Mouse (Mus musculus) heart, embryonic 11.5 days (tissue): ENCODE results near the gene Sycp2. TPM values are rescaled to one million over a fixed set of nuclear protein-coding genes. Genes with fewer than 3 reads are reported as not detected.

Experiments used
- ATAC-seq: fragments of 200-750 bp; cut with Nextera tagmentation; replicated peaks from 2 replicates; pipeline ENCODE4 v1.8.0; 2017; ENCODE audit warnings: moderate library complexity; ENCODE audit not compliant: insufficient number of reproducible peaks, low FRiP score, low TSS enrichment
- H3K27ac ChIP-seq: fragments of 300-500 bp; sonication (generic); 2 replicates; pipeline ENCODE4 v1.5.1; 2014; ENCODE audit warnings: mild to moderate bottlenecking, low read depth, low read length
- H3K27me3 ChIP-seq: fragments of 300-500 bp; sonication (generic); 2 replicates; pipeline ENCODE4 v1.6.1; 2014; ENCODE audit warnings: mild to moderate bottlenecking, low read length, mixed read lengths; ENCODE audit not compliant: control insufficient read depth, insufficient read depth
- H3K36me3 ChIP-seq: fragments of 300-500 bp; sonication (generic); 2 replicates; pipeline ENCODE4 v1.6.1; 2014; ENCODE audit warnings: mild to moderate bottlenecking, low read length, moderate library complexity, mixed read lengths; ENCODE audit not compliant: control insufficient read depth, insufficient read depth
- H3K4me1 ChIP-seq: fragments of 300-500 bp; sonication (generic); 2 replicates; pipeline ENCODE4 v1.6.1; 2014; ENCODE audit warnings: low read length; ENCODE audit not compliant: control insufficient read depth, insufficient read depth
- H3K4me2 ChIP-seq: fragments of 300-500 bp; sonication (generic); 2 replicates; pipeline ENCODE4 v1.6.1; 2014; ENCODE audit warnings: mild to moderate bottlenecking, moderate library complexity
- H3K4me3 ChIP-seq: fragments of 300-500 bp; sonication (generic); 2 replicates; pipeline ENCODE4 v1.5.1; 2014; ENCODE audit warnings: low read depth, low read length
- H3K9ac ChIP-seq: fragments of 300-500 bp; sonication (generic); 2 replicates; pipeline ENCODE4 v1.6.1; 2014; ENCODE audit warnings: mild to moderate bottlenecking, low read depth, low read length, moderate library complexity
- H3K9me3 ChIP-seq: fragments of 300-500 bp; sonication (generic); replicated peaks from 2 replicates; pipeline ENCODE4 v1.6.1; 2016; ENCODE audit warnings: low read length; ENCODE audit not compliant: control insufficient read depth
- WGBS: fragments of 180-500 bp; shearing (Covaris S2); extraction: QIAGEN DNeasy Blood & Tissue Kit; methylation state at CpG from one replicate; pipeline ENCODE4 v1.1.7; 2014; ENCODE audit not compliant: insufficient replicate concordance; 5-methylcytosine and 5-hydroxymethylcytosine counted together
- polyA plus RNA-seq: library from polyadenylated mRNA; unstranded; fragments of >200 nt; fragmentation: Nextera tagmentation; extraction: Ambion mirVana; gene quantifications from 2 replicates; pipeline ENCODE4 v1.2.1, GENCODE M21; 2014

Sycp2 gene
- polyA plus RNA-seq, 1 experiment from 2014 or later = 0.16 TPM

- no peak overlapping the region for H3K9ac ChIP-seq
- H3K4me2 ChIP-seq = no peak overlapping the region
- H3K4me1 ChIP-seq = peaks cover 3% of the 10 kb centered on the region; the same call in 1 of the 2 replicates
- no peak overlapping the region for H3K4me3 ChIP-seq
- ATAC-seq = no peak
- H3K9me3 ChIP-seq = no peaks in the 10 kb centered on the region
- WGBS = 54% methylated on average over 1 of the region's 1 CpGs
- H3K27me3 ChIP-seq = no peaks in the 10 kb centered on the region; the same call in 1 of the 2 replicates
- no peaks in the 10 kb centered on the region for H3K36me3 ChIP-seq
- no peak overlapping the region for H3K27ac ChIP-seq
Measured at GRCm38 (mm10) chr2:178304188-178304529, 103.3 kb downstream of the Sycp2 start.

GRCm38 (mm10) chr2:178303453-178304187 is 103.9 kb downstream of the Sycp2 start:
- H3K9ac ChIP-seq = no peak overlapping the region
- H3K27me3 ChIP-seq = no peaks in the 10 kb centered on the region; the same call in 1 of the 2 replicates
- WGBS = 71% methylated on average over 8 of the region's 8 CpGs
- no peak overlapping the region for H3K27ac ChIP-seq
- no peak for ATAC-seq
- H3K9me3 ChIP-seq = no peaks in the 10 kb centered on the region
- peaks cover 3% of the 10 kb centered on the region; the same call in 1 of the 2 replicates for H3K4me1 ChIP-seq
- H3K4me3 ChIP-seq = no peak overlapping the region
- no peaks in the 10 kb centered on the region for H3K36me3 ChIP-seq
- no peak overlapping the region for H3K4me2 ChIP-seq

Other genes with a start within 250 kb of the Sycp2 start
- 11.7 and 20.7 TPM in 2 replicates for gene Ppp1r3d, start 6.8 kb upstream of the Sycp2 start, polyA plus RNA-seq
- gene Fam217b, start 6.8 kb upstream of the Sycp2 start, polyA plus RNA-seq = 7.9 and 8.3 TPM in 2 replicates
- gene Cdh26, start 22.8 kb upstream of the Sycp2 start, polyA plus RNA-seq = 0.10 and 0.24 TPM in 2 replicates